Mouse (Mus musculus): Measurements from ENCODE around the gene Rab3a. TPM values are rescaled to one million over a fixed set of nuclear protein-coding genes. Genes with fewer than 3 reads are reported as not detected.
A peak's percentile ranks its signal among the peaks of the same experiment; 100 is the strongest.

Gene Rab3a
- total RNA-seq, 2 experiments from 2014 or later, result 1.2 to 7.0 TPM

- ATAC-seq (replicated peaks; ENCODE audit: low FRiP score, low TSS enrichment, poor library complexity, severe bottlenecking), result peak; percentile 71
These were observed 14.9 kb downstream of the Rab3a start for GRCm38 (mm10) chr8:70769359-70769758.

- ATAC-seq (replicated peaks; ENCODE audit: low FRiP score, low TSS enrichment, poor library complexity, severe bottlenecking), result peak; percentile 14
These were observed 15.4 kb downstream of the Rab3a start for GRCm38 (mm10) chr8:70769858-70770257.

GRCm38 (mm10) chr8:70770748-70771147 is 16.3 kb downstream of the Rab3a start:
- ATAC-seq (replicated peaks; ENCODE audit: low FRiP score, low TSS enrichment, poor library complexity, severe bottlenecking), result no peak

GRCm38 (mm10) chr8:70771217-70771616 is 16.7 kb downstream of the Rab3a start:
- no peak for ATAC-seq (replicated peaks; ENCODE audit: low FRiP score, low TSS enrichment, poor library complexity, severe bottlenecking)

GRCm38 (mm10) chr8:70772075-70772474 is 17.6 kb downstream of the Rab3a start:
- no peak for ATAC-seq (replicated peaks; ENCODE audit: low FRiP score, low TSS enrichment, poor library complexity, severe bottlenecking)

GRCm38 (mm10) chr8:70772890-70773289 is 18.4 kb downstream of the Rab3a start:
- no peak for ATAC-seq (replicated peaks; ENCODE audit: low FRiP score, low TSS enrichment, poor library complexity, severe bottlenecking)

- ATAC-seq (replicated peaks; ENCODE audit: low FRiP score, low TSS enrichment, poor library complexity, severe bottlenecking), result no peak
These were observed 18.9 kb downstream of the Rab3a start for GRCm38 (mm10) chr8:70773410-70773809.

GRCm38 (mm10) chr8:70773833-70774232 is 19.4 kb downstream of the Rab3a start:
- peak; percentile 16; the same call in 1 of the 2 replicates for ATAC-seq (replicated peaks; ENCODE audit: low FRiP score, low TSS enrichment, poor library complexity, severe bottlenecking)

GRCm38 (mm10) chr8:70774740-70775139 is 20.3 kb downstream of the Rab3a start:
- no peak for ATAC-seq (replicated peaks; ENCODE audit: low FRiP score, low TSS enrichment, poor library complexity, severe bottlenecking)

GRCm38 (mm10) chr8:70775227-70775626 is 20.7 kb downstream of the Rab3a start:
- ATAC-seq (replicated peaks; ENCODE audit: low FRiP score, low TSS enrichment, poor library complexity, severe bottlenecking), result no peak

GRCm38 (mm10) chr8:70775851-70776495 is 21.5 kb downstream of the Rab3a start:
- no peak for ATAC-seq (replicated peaks; ENCODE audit: low FRiP score, low TSS enrichment, poor library complexity, severe bottlenecking)

GRCm38 (mm10) chr8:70776496-70777444 is 22.3 kb downstream of the Rab3a start, which contains the start of gene Pik3r2:
TSS of gene Pik3r2 (minus strand) at chr8:70776713.
- peak; percentile 78 for ATAC-seq (replicated peaks; ENCODE audit: low FRiP score, low TSS enrichment, poor library complexity, severe bottlenecking)

- ATAC-seq (replicated peaks; ENCODE audit: low FRiP score, low TSS enrichment, poor library complexity, severe bottlenecking), result no peak
These were observed 25.6 kb downstream of the Rab3a start for GRCm38 (mm10) chr8:70780093-70780492.

- ATAC-seq (replicated peaks; ENCODE audit: low FRiP score, low TSS enrichment, poor library complexity, severe bottlenecking), result no peak
These were observed 32.0 kb downstream of the Rab3a start for GRCm38 (mm10) chr8:70786291-70787050.

GRCm38 (mm10) chr8:70787051-70787445 is 32.6 kb downstream of the Rab3a start:
- no peak for ATAC-seq (replicated peaks; ENCODE audit: low FRiP score, low TSS enrichment, poor library complexity, severe bottlenecking)

- no peak for ATAC-seq (replicated peaks; ENCODE audit: low FRiP score, low TSS enrichment, poor library complexity, severe bottlenecking)
These were observed 33.6 kb downstream of the Rab3a start for GRCm38 (mm10) chr8:70787941-70788667.

GRCm38 (mm10) chr8:70789046-70789445 is 34.6 kb downstream of the Rab3a start:
- no peak for ATAC-seq (replicated peaks; ENCODE audit: low FRiP score, low TSS enrichment, poor library complexity, severe bottlenecking)

GRCm38 (mm10) chr8:70790846-70791245 is 36.4 kb downstream of the Rab3a start:
- no peak for ATAC-seq (replicated peaks; ENCODE audit: low FRiP score, low TSS enrichment, poor library complexity, severe bottlenecking)

GRCm38 (mm10) chr8:70791294-70791701 is 36.8 kb downstream of the Rab3a start:
- peak; percentile 27; the same call in 1 of the 2 replicates for ATAC-seq (replicated peaks; ENCODE audit: low FRiP score, low TSS enrichment, poor library complexity, severe bottlenecking)
